Mouse (Mus musculus) activated CD4-positive, CD25-positive, alpha-beta regulatory T cell, adult 4 months (primary cell): ENCODE measurements around the gene Uqcr11. TPM values are rescaled to one million over a fixed set of nuclear protein-coding genes. Genes with fewer than 3 reads are reported as not detected.

Experiments used
- ATAC-seq: one replicate; pipeline ENCODE4 v1.8.0; 2017
- polyA plus RNA-seq, 2 experiments: library from polyadenylated mRNA; unstranded; fragments of 100-300 nt; shearing (Covaris generic); gene quantifications; one replicate each; pipeline ENCODE4 v1.2.1; 2017

Gene Uqcr11
- polyA plus RNA-seq, 2 experiments from 2014 or later: 327 to 363 TPM

DNA sequence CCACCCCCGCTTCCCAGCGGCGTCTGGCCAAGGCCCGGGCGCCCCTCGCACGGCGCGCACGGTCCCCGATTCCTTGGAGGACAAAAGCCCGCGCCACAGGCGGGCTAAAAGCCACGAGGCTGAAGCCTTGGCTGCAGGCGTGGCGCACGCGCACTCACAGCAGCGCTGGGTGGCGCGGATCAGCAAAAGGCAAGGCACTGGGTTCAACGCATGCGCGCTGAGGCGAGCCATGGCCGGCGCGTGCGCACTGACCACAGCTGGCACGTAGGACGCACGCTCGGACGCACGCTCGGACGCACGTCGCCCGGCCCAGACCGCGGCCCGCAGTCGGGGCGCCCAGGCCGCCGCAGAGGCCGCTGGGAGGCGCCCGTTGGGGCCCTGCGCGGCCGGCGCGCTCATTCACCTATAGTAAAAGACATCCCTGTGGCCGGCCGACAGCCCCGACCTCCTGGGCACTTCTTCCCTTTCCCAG is 7.9 kb downstream of the Uqcr11 start:
- ATAC-seq: peak; percentile 18

DNA sequence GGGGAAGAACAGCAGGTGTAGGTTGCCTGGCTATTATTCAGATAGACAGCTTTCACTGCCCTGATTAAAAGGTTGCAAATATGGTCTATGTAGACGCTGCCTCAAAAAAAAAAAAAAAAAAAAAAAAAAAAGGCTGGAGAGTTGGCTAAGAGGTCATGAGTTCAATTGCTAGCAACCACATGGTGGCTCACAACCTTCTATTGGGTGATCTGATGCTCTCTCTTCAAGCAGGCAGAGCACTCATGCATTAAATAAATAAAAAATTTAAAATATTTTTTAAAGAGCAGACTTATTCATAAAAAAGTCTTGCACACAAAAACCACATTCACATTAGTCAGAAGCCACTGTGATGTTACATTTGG is 8.5 kb downstream of the Uqcr11 start:
- no peak for ATAC-seq

DNA sequence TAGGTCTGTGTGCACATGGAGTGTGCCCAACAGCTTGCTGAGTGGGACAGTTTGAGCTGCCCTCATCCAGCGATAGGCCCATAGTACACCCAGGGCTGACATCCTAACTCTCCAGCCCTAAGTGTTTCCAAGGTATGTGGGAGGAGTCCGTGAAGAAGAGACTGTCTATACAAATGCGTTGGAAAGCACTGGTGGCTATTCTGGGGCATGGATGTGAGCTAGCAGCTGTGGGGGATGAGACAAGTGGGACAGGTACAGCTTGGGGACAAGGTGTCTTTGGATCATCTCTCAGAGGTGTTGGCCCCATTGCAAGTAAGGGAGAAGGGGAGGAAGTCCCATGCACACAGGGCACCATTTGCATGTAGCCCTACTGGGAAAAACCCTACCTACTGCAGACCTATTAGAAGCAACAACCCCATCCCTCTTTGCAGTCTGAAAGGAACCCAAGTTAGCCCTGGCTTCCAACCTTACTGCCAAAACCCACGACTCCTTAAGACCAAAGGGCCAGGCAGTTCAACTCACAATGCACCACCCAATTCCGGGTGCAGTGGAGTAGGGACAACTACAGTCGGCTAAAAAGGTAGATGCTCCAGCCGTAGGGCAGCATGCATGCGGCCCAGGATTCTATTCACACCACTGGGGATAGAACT is 9.0 kb downstream of the Uqcr11 start:
- ATAC-seq: no peak

DNA sequence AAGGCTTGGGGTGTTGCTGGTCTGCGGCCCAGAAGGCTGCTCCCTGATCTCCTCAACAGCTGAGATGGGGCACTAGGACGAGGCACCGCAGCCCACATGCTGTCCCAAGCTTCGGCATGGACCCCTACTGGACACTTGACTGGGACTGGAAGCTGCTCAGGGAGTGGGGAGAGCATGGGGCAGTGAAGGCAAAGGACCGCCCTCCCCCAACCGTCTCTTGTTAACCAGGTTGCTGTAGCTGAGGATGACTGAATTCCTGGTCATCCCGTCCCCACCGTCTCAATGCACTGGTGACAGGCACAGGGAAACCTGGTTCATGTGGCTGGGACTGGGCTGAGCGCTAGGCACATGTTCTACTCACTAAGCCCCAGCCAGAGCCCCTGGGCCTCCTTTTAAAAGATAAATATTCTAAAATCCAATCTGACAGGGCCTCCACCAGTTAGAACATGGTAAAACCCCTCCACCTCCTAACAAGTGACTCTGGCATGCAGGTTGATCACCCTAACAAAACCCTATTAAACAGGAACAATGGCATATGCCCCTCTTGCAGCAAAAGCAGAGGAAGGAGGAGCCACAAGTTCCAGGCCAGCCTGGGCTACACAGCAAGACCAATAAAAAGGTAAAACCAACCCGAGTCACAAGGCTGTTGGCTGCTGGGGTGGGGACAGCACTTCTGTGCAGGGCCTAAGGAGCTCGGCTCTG is 9.7 kb downstream of the Uqcr11 start:
- ATAC-seq: no peak

DNA sequence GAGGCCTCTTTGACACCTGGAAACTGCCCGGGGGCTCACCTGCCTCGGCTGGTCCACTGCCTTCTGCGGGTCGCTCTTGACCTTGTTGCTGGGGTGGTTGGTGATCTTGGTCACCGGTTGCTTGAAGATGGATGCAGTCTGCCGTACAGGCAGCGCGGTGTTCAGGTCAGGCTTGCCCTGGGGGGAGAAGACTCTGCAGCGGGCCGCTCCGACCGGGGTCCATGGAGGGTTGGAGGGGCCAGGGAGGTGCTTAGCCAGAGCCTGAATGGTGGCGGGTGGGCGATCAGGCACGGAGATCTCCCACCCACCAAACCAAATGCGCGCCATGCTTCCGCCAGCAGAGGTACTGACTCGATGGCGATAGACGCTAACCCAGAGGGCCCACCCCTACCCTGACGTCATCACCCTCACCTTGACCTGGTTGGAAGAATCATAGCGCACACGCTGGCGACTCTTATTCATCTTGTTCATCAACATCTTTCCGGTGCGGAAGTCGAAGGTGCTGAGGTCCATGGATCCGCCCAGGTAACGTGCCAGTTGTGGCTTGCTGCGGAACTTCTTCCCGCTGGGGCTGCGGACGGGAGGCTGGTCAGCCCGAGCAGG is 11.5 kb downstream of the Uqcr11 start:
- no peak for ATAC-seq

DNA sequence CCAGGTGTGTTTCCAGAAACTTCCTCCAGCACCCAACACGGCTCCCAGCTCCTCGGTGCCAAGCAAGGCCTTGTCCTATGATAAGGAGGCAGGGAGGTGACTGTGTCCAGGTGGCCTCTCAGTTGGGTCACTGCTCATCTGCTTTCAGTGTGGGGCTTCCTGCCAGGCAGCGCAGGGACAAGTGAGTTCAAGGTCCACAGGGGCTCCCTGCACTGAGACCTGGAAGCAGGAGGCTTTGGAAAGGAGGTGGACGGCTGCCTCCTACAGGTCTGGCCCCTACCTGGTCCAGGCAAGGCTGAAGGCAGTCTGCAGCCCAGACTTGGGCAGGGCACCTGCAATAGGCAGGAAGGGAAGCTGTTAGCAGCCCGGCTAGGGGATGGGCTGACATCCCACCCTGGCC is 13.9 kb downstream of the Uqcr11 start:
- no peak for ATAC-seq

DNA sequence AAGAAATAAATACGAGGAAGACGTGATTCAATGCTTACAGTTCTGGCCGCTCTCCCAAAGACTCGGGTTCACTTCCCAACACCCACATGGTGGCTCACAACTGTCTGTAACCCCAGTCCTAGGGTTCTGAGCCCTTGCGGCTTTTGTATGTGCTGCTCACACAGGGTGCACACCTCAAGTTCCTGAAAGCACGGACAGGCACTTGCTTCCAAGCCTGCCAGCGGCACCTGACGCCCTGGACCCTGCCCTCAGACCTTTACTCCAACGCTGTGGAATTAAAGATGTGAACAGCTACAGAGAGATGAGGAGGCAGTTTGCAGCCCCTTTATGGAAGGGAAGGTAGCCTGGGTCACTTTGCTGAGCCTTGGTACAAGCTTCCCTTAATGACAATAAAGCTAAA is 15.9 kb downstream of the Uqcr11 start:
- ATAC-seq: no peak

DNA sequence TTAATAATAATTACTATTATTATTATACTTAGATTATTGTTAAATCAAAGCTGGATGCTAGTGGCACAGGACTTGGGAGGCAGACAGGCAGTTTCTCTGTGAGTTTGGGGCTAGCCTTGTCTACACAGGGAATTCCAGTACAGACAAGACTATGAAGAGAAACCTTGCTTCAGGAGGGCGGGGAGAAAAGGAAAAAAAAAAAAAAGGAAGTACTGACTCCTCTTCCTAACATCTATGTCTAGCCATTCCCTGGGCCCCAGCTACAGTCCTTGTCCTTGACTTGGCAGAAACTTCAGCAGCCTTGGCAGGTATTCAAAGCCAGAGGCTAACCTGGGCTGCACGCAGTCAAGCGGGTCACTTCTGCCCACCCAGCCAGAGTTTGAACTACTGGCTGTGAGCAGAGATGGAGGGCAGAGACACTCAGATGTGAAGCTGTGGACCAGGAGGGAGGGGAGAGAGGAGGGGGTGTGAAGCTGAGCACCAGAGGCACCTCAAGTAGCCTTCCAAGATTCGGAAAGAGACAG is 17.4 kb downstream of the Uqcr11 start:
- ATAC-seq: no peak

DNA sequence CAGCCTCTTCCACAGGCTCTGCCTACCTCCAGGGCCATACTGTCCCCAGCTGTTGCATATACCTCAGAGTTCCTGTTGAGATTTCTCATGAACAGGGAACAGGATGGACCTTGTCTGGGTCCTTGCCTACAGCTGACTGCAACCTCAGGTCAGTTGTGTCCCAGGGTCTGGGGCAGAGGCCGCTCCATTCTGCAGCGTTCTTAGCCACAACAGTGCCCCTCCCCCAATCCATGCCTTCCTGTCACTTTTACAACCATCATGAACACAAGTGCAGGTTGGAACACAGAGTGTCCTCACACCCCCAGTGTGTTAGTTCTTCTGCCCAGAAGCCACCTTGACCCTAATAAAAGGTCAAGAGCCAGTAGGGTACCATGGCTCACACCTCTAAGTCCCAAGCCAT is 17.9 kb downstream of the Uqcr11 start:
- ATAC-seq: no peak

DNA sequence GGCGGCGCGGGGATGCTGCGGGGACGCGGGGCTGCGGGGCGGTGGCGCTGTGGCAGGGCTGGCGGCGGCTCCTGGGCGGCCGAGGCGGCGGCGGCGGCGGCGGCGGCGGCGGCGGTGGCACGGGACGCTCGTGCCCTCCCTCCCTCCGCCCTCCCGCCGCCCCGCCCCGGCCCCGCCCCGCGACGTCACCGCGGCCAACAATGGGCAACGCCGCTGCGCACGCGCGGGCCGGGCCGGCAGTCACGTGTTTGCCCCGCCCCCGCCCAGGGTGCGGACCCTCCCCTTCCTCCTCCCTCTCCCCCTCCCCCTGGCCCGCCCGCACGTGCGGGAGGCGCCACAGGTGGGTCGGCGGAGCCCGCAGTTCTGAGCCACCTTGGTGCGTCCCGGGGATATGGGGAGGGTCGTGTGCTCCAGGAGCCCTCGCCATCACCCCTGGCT is 19.1 kb downstream of the Uqcr11 start, which contains the start of gene Mex3d:
Mex3d (minus strand) TSS at position 138 of the 438 bp plus-strand sequence.
- peak; percentile 45 for ATAC-seq

DNA sequence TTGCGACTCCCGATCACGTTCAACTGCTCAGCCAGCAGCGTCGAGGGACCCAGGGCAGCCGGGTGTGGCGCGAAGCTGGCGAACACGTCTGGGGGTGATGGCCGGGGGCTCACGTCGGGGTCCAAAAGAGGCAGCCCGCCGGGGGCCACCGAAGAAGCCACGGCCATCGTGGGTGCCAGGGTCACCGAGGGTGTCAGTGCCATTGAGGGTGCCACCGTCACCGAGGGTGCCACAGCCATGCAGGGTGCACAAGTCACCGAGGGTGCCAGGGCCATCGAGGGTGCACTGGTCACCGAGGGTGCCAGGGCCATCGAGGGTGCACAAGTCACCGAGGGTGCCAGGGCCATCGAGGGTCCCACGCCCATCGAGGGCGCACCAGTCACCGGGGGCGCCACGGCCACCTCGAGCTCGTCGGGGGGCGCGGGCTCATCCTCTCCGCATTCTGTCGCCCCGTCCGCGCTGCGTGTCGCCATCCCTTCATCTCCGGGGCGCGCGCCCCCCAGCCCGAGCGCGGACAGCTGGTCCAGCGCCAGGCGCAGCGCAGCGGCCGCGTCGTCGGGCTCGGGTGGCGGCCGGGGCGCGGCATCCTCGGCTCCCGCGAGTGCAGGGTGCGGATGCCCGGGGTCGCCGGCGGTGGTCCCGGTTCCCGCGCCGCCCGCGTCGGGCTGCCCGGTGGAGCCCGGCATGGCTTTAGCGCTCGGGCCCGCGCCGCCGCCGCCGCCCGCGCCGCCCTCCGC is 19.7 kb downstream of the Uqcr11 start:
- peak; percentile 5 for ATAC-seq

DNA sequence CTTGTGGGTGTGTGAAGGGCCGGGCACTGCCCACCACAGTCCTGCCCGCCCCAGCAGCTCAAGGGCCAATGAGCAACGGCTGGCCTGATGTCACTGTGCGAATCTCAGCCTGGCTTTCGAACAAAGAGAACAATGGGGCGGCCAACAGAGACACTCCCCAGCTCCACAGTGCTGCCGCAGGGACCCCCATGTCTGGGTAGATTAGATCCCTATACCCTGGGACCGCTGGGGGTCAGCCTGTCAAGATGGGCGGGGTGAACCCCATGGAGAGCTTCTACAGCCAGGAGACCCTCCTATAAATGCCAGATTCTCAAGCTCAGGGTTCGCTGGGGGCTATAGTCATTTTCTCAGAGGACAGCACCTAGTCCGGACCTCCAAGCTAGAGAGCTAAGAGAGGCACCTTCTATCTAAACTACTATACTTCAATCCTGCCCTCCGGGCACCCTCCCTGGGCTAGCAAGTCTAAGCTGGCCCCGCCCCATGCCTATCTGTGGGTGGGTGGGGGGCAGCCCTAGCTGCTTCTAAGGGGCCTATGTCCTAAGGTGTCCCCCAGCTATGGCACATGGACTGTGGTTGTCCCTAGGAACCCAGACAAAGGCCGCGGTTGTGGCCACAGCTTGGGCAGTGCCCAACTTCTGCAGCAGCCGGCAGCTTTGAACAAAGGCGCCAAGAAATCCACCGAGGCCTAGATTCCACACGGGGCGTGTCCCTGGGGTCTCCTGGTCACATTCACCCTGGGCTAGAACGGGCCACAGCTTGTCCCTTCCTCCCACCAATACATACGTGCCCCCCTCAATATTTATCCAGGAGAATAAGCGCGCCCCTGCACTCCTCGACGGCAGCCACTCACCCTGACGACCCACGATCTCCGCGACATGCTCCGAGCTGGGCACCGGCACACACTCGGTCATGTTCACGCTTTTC is 20.6 kb downstream of the Uqcr11 start:
- no peak for ATAC-seq

DNA sequence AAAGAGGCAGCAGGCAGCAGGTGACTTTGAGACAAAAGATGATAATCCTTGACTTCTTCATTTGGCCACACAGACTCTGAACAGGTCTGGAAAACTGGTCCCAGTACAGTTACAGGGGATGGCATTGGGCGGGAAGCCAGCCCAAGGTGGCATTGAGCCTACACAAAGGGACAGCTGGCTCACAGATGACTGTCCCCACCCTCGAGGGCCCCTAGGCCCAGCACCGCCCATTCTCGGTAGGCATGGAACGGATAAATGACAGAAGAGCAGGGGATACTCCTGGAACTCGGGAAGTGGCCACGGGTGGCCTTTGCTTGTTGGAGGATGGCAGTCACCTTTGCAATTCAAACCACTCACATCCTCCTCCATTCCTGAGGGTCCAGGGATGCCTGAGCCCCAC is 21.3 kb downstream of the Uqcr11 start:
- no peak for ATAC-seq

DNA sequence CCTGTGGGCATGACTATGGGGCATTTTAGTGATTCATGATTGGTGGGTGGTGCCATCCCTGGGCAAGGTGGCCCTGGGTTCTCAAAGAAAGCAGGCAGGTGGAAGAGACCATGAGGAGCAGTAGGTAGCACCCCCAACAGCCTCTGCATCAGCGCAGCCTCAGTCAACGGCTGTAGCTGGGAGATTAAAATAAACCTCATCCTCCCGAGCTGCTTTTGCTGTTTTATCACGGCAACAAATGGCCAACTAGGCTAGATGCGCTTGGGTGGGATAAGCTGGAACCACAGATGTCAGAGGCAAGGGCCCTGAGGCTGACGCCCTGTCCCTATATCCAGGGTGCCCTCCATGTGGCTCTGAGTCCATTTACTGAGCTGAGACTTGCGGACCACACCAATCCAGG is 21.9 kb downstream of the Uqcr11 start:
- no peak for ATAC-seq

DNA sequence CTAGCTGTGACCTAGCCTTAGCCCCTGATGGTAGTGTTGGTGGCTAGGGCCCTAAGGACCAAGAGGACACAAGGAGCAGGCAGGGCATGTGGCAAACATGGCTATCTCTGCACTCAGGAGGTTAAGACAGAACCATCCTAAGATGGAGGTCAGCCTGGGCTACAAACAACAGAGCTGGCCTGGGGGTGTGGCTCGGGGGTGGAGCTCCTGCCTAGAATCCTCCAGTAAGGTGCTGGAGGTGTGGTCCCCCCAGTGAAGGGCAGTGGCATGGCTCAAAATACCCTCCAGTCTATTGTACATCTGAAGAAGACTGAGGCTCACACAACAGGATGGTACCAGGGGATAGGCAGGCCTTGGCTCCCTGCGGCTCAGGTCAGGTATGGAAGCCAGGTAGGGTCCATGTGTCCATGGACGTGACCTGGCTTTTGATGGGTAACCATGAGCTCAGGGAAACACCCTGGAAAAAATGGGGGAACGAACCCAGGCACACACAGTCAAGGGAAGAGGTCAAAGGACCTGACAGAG is 22.5 kb downstream of the Uqcr11 start:
- no peak for ATAC-seq

DNA sequence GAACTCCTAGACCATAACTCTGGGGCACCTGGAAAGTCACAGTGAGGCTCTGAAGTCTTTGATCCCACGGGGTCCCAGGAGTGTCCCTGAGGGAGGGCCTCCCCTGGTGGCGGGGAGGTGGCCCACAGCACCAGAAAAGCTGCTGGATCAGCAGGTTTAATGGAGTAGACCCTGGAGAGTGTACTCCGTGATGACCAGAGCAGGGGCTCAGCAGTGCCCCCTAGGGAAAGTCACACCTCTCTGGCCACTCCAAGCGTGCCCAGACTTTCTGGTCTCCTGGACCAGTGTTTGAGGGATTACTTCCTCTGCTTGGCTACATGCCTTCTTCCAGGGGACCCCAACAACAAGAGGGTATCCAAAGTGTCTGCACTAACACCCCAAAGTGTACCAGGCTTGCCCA is 23.2 kb downstream of the Uqcr11 start:
- no peak for ATAC-seq

DNA sequence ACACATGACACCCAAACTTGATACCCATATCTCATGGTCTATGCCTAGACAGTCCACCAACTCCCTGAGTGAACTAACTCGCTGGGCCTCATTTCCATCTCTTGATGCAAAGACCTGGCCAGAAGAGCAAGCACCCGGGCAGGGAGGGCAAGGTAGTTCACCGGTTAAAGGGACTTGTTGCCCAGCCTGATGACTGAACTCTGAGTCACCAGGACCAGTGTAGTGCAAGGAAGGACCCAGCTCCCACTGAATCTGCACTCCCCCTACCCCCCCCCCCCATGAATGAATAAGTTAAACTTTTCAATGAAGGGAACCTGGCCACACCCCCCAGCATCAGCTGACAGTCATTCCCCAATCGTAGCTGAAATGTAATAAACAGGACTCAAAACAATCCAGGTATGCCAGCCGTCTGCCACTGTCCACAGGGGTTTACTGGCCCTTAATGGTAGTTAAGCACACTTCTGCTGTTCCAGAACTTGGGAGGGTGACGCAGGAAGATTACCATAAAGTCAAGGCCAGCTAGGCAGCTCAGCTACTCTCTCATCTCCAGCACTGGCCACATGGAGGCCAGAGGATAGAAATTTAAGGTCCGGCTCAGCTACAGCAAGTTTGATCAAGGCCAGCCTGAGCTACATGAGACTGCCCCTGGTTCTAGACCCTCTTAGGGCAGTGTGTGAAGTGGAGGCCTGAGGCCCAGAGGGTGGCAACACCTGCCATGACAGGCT is 23.8 kb downstream of the Uqcr11 start:
- ATAC-seq: no peak

DNA sequence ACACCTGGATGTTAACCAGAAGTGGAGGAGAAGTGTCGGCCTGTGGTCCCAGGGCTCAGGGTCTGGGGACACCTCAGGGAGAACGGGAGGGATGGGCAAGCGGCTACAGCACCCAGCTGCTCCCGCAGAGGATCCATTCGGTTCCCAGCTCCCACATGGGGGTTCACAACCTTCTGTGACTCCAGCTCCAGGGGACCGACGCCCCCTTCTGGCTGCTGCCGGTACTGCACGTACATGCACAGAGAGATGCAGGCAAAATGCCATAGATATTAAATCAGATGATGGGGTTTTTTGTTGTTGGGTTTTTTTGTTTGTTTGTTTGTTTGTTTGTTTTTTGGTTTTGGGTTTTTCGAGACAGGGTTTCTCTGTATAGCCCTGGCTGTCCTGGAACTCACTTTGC is 28.9 kb downstream of the Uqcr11 start:
- ATAC-seq: no peak

DNA sequence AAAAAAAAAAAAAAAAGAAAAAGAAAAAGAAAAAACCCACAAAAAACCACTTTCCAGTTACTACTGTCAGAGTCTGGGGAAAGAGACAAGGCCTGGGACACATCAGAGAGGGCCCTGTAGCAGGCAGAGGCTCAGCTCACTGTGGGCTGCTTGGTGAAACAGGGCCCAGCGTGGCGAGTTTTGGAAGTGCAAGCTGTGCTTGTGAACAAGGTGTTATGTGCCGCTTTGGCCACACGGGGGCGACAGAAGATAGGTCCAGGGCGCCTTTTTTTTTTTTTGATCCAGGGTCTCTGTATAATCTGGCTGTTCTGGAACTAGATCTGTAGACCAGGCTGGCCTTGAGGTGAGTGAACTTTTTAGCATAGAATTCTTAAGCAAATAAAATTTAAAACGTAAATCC is 30.5 kb downstream of the Uqcr11 start:
- peak; percentile 82 for ATAC-seq

DNA sequence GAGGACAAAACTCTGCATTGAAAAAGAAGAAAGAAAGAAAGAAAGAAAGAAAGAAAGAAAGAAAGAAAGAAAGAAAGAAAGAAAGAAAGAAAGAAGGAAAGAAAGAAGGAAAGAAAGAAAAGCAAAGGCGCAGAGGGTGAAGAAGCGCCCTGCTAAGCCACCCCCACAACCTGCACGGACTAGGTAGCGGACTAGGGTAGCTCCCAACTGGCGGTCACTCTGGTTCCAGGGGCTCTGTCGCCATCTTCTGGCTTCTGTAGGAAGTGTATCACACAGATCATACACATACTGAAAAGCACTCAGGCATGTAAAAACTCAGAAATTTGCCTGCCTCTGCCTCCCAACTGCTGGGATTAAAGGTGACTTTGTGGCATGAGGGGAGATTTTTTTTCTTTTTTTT is 32.6 kb downstream of the Uqcr11 start:
- no peak for ATAC-seq

DNA sequence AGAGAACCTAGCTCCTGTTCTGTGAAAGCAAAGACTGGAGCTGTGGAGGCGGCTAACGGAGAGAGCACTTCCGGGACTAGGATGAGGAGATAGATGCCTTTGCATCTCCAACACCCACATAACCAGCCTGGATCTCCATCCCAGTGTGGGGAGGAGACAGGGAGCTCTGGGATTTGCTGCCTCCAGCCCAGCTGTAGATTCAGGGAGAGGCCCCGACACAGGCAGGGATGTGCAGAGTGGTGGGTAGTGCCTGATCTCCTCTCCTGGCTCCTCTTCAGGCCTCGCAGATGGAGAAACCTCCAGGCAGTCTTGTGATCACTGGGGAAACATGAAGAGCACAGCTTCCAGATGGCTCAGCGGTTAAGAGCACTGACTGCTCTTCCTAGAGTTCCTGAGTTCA is 33.9 kb downstream of the Uqcr11 start:
- ATAC-seq: no peak
